Mouse (Mus musculus): ENCODE results near the gene Trappc3l.

DNA sequence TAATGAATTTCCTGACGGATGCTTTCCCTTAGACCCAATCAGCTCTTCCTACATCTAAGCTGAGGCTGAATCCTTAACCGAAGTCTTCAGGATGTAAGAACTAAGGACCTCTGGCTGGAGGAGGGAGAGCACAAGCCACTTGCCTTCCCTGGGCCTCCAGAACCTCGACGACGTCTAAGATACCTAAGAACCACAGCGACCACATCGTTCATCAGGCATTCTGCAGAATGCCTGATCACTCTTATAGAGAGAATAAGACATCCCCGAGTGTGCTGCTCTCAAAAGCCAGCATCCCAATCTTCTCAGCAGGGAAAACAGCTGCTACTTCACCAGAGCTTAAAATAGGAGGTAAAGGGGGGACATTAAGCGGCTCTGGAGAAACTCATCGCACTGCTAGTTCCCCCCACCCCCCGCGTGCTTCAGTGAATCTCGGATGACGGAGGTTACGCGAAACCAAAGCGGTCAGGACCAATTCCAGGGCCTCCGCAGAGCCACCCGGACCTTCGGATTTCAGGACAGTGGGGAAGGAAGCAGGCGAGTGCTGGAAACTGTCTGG lies 18.6 kb upstream of the Trappc3l start:
- TF ChIP-seq CTCF (IDR thresholded peaks at IDR 0.05; ENCODE audit: low read depth) = no peak
- TF ChIP-seq EP300 (IDR thresholded peaks at IDR 0.05; ENCODE audit: low read depth) = no peak

All from heart, postnatal 0 days (tissue).